Mouse (Mus musculus) 416B (cell line): Measurements from ENCODE around the gene Thbs2.

Experiments used
- DNase-seq: peaks from one replicate; pipeline ENCODE4 v3.0.0; 2011; ENCODE audit warnings: low read depth

Gene Thbs2

DNA sequence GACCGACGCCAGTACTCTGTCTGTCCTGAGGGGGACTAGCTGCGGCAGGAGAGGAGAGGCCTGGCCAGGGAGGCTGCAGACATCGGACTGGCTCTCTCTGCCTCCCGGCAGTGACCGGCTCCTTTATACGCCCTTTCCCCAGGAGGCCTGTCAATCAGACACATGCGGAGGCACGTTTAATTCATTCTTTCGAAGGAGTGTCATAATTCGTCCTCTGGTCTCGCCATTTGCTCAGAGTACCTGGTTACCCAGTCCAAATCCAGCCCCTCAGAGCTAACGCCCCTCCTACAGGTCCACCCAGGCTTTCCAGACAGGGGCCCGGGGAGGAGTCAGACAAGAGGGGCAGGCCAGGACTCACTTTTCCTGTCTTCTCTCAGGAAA, at the start of gene Thbs2:
TSS of gene Thbs2 (minus strand) at position 242 of the 381 bp plus-strand sequence.
- no peak for DNase-seq

DNA sequence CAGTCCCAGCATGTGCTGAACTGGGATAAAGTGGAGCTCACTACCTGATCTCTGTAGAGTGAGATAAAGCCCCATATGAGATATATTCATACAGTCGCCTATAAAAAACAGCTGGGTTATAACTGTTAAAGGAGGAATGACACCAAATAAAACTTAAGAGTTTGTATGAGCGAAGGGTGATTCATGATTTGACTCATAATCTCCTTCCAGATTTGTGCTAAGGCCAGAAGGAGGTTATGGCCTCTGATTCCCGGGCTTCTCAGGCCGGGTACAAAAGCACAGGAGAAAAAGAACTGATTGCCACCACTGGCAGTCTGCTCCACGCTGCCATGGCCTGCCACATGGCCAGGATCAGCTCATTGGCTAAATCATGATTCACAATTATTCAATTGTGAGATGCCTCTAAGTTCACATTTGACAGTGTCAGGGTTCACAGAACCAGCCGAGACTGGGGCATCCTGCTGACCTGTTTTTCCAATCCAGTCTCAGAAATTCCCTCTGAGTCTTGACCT, 41.5 kb upstream of the Thbs2 start:
- no peak for DNase-seq

DNA sequence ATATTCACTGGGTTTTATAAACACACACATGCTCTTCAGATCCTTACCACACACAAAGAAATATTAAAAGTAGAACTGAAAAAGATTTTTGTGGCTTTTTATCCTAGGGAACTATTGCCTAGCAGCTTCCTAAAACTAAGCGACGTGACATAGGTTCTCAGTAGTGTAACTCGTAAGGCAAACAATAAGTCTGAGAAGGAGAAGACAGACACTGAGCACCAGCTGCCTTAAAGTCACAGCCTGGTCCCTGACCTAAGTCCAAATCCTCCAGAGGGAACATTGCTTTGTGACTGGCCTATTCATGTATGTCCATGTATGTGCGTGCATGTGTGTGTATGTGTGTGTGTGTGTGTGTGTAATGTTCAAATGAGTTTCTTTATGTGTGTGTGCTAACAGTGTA, 40.3 kb upstream of the Thbs2 start:
- DNase-seq: no peak

DNA sequence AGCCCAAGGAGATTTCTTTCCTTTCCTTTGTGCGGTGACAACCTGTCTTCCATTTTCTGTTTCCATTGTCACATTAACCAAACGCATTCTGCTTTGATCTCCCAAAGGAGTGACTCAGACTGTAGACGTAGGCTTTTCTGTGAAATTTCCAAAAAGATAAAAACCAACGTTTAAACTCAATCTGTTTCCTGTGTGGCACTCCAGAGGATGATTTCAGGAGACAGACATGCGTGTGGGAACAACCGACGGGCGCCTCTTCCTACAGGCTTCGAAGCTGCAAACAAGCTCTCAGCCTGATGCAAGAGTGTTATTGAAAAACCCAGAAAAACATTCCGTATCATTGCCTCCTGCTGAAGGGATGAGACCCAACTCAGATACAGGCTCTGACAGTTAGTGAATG, 39.9 kb upstream of the Thbs2 start:
- no peak for DNase-seq

DNA sequence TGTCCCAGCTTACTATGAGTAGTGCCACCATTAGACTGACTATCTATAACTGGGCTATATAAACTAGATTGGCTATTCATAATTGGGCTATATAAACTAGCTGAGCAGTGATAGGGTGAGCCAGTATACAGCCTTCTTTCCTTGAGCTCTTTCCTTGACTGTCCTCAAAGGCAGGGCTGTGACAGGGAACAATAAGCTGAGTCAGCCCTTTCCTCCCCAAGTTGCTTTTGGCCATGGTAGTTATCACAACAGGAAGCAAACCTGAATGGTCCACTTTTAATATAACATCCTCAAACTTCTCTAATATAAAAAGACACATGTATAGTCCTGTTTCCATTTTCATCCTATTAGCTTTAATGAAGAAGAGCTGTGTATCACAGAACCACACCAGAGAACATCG, 39.0 kb upstream of the Thbs2 start:
- DNase-seq: no peak

DNA sequence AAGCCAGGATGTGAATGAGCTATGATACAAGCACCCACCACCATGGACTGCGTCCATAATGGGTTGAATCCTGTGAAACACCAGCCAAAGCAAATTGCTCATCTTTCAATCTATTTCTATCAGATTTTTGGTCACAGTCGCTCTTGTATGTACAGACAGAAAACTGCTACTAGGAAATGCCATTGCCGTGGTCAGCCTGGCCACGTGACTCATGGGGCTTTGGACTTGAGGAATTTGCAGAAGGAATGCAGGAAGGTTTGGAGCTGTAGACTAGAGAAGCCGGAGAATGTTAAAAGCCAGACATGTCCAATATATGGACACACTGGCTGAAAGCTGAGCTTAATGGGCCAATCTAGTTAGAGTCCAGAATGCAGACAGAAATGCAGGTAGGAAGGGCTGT, 36.6 kb upstream of the Thbs2 start:
- no peak for DNase-seq

DNA sequence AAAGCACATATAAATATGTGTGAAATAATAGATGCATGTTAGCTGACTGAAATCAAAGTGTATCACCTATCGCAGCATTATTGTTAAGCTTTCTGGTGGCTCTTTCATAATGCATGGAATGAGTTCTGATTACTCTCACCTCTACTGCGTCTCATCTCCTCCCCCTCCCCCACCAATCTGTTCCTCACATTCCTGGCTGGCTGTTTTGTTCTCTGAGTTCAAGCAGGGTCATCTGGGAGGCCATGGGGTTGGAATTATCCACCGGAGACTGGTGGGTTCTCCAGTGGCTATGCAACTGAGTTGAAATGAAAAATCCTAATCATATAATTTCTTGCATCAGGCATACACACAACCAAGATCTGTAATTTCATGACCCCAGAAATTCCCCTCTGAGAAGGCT, 33.4 kb upstream of the Thbs2 start:
- no peak for DNase-seq

DNA sequence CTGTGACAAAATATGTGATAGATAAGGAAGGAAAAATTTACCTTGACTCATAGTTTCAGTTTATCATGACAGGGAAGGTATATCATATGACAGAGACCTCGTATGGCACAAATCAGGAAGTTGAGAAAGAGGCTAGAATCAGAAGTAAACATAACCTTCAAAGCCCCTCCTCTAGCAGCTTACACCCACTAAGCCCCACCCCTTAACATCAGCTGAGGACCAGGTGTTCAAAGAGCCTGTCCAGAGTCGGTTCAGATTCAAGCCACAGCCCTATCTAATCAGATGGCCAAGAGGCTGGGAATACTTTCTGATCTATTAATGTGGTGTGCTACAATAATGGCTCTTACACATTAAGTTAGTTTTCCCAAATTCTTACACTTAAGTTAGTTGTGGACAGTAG, 30.8 kb upstream of the Thbs2 start:
- peak; percentile 7 for DNase-seq

DNA sequence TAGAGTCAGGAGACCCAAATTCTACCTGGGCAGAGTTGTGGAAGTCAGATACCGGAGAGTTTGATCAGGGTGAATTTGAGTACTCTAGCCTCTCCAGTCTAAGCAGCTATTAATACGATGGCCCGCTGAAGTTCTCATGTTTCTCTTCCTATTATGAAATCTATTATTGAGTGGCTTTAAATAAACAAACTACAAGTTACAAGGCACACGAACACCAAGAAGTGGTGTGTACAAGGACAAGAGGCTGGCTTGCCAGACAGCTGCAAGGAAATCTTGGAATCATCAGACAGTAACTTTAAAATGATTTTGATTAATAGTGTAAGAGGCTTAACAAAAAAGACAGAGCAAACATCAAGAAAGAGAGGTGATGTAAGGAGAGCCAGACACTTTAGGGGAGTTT, 27.3 kb upstream of the Thbs2 start:
- DNase-seq: no peak

DNA sequence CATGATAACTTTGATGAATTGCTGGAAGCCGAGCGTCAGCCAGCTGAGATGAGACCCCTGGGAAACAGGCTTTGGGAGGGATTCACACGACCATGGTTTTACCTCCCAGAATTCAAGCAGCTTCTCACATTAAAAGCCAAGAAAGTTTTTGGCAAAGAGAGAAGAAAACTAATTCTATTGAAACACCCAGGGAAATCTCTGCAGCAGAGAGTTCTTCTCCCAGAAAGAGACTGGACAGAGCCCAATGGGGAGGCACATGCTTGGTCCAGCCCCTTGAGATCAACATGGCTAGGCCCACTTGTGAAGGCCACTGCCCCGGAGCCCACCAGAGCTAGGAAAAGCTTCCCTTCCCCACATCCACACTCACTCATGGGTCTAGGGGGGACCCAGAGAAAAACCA, 26.9 kb upstream of the Thbs2 start:
- no peak for DNase-seq

DNA sequence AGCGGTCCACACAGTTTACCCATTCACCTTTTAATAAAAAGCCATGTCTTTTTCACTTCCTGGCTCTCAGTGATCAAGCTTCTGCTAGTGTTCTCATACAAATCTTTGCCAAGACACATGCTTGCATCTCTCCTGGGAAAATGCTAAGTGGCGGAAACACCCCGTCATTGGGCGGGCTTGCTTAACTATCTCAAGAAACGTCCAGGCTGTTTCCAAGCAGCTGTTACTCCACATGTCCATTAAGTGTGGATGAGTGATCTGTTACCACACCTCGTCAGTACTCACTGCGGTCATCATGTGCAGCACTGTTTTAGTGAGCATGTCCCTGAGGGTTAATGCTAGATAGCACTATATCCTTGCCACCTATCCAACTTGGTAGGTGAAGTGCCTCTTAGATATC, 26.2 kb upstream of the Thbs2 start:
- no peak for DNase-seq

DNA sequence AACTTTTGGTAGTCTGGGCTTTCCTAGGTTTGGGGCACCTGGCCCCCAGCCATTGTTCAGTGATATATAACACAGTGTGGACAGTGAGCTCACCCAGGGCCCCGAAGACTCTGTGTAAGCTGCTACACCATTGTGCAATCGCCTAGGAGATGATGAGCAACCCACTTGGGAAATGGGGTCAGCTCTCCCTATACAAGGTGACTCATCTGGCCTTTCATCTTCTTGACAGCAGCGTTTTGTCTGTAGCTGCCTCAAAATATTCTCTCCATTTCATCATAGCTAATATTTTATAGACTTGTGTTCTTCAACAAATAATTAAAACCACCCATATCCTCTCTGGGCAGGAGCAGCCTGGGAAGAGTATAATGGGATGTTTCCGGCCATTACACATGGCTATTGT, 24.8 kb upstream of the Thbs2 start:
- DNase-seq: peak; percentile 65

DNA sequence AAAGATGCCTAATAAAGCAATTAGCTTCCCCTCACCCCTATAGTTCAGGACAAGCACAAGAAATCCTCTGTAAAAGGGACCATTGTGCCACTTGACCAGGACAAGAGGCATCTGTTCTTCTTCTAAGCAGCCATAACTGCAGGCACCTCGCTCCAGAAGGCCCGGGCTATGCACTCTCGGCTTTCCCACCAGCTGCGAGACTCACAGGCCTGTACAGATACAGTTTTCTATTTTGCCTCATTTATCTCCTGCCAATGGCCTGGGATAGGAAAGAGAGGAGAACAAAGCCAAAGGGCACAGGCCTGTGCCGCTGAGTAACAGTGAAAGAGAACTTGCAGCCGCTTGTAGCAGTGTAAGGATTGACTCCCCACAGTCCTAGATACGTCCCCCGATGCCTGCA, 20.7 kb upstream of the Thbs2 start:
- no peak for DNase-seq

DNA sequence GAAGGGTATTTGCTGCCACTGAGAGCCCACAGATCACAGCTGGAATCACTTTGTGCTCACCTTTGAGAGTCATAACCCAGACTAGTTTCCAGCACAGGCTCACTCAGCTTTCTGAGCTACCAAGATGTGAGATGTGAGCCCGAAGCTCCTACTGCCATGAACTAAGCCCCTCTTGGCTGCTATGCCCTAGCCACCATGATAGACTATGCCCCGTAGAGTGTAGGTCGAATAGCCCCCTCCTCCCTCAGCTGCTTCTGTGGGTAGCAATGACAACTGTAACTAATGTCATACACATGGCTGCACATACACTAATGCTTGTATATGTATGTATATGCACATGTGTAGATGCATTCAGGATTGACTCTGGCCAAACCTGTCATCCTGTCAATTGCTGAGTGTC, 20.3 kb upstream of the Thbs2 start:
- DNase-seq: no peak

DNA sequence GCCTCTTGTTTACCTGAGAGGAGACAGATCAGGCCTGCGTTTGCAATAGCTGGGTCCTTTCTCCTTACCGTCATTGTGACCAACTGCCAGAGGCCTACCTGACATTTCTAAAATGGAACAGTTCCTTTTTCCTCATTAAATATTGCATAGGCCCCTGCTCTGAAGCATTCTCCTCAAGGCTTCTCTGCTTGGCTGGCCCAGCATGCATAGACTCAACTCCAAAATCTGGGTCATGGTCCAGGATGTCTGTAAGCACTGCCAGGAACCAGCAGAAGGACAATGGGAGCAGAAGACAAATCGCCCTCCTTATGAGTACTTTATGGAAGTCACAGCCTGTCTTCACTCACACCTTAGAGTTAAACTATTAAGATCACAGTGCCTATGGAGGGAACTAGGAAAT, 17.7 kb upstream of the Thbs2 start:
- DNase-seq: no peak

DNA sequence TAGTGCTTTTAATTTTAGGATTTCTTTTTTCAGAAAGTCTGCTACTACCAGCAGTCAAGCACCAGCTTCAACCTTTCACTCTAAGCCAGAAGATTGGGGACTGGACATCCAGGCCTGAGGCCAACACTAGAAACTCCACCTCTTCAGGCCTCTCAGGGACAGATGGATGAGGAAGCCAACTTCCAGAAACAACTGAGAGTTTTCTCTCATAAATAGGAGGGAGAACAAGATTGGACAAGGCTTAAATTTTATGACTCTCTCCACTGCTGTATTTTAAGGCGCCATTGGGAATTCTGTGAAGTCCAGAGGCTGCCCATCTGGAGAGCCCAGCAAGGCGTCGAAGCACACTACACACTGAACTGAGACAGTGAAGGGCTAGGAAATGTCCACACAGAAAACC, 17.0 kb upstream of the Thbs2 start:
- no peak for DNase-seq

DNA sequence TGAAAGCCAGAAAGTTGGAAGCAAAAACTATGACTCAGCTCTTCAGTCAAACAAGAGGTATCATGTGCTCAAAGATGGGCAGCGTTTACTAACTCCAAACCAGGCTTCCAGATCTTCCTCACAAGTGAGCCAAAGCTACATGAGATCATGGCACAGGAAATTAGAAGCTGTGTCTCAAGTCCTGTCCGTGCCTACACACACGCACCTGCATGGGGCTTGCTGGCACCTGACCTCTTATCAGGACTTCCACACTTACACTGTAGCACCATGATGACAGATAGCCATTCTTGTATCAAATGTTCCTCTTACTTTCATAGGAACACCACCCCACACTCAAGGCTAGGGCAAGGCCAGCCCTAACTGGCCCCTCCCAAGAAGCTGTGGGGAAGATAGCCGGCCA, 12.0 kb upstream of the Thbs2 start:
- DNase-seq: no peak

DNA sequence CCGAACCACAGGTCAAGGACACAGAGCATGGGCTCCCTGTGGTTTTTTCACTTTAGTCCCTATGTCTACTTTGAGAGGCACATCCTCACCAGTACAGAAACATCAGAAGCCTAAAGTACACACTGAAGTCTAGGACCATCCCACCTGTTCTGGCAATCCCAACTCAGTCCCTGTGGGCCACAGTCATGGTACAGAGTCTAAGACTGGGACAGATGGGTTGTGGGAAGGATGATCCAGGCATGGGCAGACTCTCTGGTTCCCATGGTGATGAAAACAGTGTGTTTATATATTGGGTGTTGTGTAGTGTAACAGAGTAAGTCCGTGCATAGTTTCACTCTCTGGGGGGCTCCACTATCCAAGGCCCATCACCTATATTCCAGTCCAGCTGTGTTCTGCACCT, 11.4 kb upstream of the Thbs2 start:
- DNase-seq: no peak

DNA sequence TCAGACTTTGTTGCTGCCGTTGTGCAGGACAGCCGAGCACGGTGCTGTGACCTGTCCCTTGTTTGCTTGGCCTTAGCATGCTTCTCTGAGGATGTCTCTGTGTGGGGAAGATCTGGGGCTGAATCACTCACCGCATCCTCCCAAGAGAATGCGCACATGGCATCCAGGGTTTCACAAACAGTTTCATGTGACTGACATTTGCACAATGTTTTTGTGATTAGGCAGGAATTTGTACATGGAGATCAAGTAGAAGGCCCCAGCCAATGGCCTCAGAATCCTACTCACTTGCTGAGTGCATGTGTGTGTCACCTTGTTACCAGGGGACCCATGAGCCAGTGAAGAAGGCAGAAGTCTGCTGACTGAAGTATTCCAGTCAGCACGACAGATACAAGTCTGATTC, 9.7 kb upstream of the Thbs2 start:
- no peak for DNase-seq

DNA sequence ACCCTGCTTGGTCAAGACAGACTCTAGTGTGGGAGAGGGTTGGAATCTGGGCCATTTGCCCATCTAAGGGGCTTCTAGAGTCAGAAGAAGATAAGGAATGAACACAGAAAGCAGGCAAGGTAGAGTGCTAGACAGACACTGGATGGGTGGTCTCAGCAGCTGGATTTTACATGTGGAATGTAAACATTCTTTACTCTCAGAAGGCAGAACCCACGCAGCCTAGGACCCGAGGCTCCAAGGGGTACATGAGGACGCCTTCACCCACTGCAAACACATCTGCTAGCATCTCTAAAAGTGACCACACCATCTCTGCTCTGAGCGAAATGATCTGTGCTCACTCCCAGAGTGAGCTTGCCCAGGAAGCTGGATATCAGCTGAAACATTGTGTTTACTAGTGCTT, 9.2 kb upstream of the Thbs2 start:
- DNase-seq: no peak

DNA sequence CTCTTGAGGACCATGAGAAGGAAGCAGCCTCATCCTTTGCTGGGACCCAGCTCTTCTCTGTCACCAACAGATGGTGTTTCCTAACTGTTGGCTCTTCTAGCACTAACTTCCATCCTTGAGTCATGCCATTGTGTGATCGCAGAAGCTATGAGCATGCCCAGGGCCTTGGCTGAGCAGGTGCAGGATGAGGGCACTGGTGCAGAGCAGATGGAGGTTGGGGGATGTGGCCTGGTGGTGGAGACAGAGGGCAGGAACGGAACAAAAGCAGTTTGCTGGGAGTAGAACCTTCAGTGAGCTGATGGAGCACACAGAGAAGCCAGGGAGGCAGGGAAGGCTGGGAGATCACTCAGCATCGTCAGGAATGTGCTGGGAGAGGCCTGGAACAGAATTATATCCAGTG, 8.7 kb upstream of the Thbs2 start:
- no peak for DNase-seq

DNA sequence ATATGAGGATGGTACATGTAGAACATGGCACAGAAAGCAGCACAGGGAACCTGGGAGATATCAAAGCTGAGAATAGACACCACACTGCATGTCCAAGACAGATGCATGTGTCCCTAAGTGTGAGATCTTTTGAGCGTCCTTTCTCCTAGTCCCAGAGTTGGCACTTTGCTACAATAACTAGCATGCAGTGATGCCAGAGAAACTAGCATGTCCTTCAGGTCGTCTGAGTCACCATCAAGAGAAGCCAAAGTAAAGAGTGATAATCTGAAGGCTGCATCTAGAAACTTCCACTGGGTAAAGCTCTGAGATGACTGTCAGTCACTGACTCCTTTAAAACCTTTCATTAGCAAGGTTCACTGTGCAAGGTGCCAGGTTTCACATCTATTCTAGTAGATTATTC, 7.9 kb upstream of the Thbs2 start:
- no peak for DNase-seq

DNA sequence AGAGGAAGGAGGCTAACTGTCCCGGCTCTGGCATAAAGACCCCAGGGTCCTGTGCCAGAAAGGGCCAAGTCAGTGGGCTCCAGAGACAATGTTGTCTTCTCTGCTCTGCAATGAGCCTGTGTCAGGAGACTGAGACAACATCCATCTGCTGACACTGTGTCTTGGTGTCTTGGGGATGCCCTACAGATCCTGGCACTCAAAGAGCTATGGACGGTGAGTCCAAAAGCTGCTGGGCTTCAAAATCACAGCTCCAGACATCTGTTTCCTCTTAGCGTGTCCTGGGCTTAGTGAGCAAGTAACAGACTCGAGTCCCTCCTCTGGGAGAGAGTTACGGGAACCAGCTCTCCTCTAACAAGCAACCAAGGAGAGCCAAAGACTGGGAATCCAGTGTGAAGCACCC, 6.2 kb upstream of the Thbs2 start:
- DNase-seq: no peak

DNA sequence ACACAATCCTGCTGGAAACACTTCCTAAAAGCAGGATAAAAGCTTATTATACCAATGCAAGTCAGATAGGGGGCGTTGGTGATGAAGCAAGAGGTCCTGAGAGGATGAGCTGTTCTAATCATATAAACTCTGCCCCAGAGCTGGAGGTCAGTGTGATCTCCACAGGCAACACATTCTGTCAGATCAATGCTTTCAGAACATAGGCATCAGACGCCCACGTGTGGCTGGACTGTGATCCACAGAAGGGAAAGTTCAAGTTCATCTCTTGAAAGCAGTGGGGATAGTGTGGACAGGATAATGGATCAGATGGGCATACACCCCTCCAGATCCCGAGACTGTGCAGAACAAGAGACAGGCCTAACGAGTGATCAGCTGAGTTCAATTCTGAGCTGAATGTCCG, 4.2 kb upstream of the Thbs2 start:
- no peak for DNase-seq

DNA sequence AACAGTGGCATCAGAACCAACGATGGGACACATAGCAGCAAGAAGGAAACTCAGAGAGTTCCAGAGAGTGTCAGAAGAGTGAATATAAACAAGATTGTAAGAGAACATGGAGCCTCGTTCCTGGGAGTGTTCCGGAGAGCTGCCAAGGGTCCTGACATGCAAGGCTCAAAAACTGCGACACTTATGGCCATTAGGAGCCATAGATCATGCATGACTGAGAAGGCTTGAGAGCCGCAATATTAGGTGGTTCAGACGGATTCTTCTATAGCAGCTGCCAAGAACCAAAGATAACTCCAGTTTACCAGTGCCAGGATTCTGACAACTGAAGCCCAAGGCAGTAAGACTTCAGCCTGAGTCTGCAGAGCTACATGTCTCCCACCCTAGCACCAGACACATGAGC, 3.1 kb upstream of the Thbs2 start:
- no peak for DNase-seq
